Mouse (Mus musculus) T-cell, adult 66 days (primary cell): ENCODE data around the gene Podxl. TPM values are rescaled to one million over a fixed set of nuclear protein-coding genes. Genes with fewer than 3 reads are reported as not detected.

Experiments used
- total RNA-seq, 2 experiments: library from RNA; stranded (reverse); gene quantifications; 3 replicates in 1 of 2; 4 replicates in 1 of 2; pipeline ENCODE4 v1.2.4; 2023

The Podxl gene
- not detected for total RNA-seq

GRCm38 (mm10) chr6:31563235-31564181 is at the start of gene Podxl:
Gene Podxl (minus strand): TSS chr6:31563981.

Other genes starting within 250 kb of the Podxl start
- 100 to 1,000 TPM; 136 to 154 TPM for gene Mkln1, start 165.2 kb downstream of the Podxl start, total RNA-seq